Mouse (Mus musculus) cerebellum, adult (tissue): ENCODE measurements around the gene Olfr171.
"Not testable (repeated sequence)": the region's sequence is repeated elsewhere in the genome, so short reads cannot be mapped to it uniquely, and the experiment has no call there.

Source experiments
- ATAC-seq: cut with Nextera tagmentation; 2 replicates; pipeline ENCODE4 v1.9.2; 2017; ENCODE audit warnings: mild to moderate bottlenecking, moderate library complexity, mixed read lengths; ENCODE audit not compliant: insufficient number of reproducible peaks, low FRiP score, low TSS enrichment

Gene Olfr171

DNA sequence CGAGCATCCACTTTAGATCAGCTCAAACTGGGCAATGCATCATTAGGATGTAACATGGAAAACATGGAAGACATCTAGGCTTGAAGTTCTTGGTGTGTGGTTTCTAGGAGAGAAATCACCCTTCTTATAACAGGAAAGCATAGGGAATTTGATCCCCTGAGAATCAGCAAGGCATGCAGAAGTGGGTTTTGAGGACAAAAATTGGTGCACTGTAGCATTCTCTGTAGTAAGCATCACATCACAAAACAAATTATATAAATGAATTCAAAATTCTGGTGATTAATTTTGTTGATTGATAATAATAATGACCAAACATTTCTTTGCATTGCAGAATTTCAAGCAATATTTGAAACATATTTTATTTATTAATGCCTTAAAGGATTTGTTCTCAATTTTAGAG is at the start of gene Olfr171:
Olfr171 (minus strand) TSS at position 101 of the 400 bp plus-strand sequence.
- ATAC-seq, result no peak

DNA sequence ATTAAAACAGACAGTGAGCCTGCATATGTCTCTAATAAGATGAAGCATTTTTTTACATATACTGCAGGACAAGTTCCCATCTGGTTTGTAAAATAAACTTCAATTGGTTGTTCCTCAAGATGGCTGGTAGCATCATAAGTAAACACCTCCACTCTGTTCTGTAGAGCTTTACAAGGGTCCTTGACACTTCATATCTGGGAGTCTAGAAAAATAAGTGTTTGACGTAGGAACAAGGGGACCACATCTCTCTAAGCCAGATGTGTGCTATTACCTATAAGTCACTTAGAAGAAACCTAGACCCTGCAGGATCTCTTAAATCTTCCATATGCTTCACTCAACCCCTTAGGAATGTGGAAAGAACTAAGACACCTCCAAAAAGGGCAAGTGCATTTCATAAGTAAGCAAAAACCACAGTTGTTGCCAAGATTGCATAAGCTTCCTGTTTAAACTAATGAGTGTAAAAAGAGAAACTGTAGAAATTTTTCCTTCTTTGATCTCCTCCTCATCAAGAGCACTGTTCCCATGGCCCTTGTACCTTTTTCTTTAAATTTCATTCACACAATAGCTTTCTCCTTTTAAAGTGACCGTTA is 41.1 kb upstream of the Olfr171 start:
- ATAC-seq, result no peak

DNA sequence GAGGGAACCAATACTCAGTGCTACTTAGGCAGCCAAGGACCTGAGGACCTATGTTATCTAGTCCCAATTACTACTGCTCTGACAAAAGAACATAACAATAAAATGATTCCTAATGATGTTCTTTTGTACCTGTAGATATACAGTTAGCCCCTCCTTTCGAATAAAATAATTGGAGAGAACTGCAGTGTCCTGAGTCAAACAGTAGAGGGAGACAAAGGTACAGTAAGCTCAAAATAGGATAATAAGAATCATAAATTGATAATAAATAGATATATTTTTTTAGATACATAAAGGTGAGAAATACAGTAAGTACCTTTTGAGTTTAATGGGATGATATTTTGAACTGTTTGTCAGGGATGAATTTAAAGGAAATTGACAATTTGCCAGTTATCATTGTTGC is 36.6 kb upstream of the Olfr171 start:
- no peak for ATAC-seq

DNA sequence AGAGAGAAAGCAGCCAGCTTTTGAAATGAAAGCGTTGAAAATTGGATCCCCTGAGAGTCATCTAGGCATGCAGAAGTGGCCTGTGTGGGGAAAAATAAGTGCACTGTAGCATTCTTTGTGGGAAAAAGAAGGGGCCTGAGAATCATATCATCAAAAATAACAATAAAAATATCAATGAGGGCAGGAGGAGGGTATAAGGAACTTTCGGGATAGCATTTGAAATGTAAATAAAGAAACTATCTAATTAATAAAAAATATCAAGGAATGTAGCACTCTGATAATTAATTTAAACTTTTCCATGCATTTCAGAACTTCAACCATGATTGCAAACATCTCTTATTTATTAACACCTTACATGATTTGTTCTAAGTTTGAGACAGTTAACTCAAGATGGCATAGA is 17.9 kb downstream of the Olfr171 start, which contains the start of gene Olfr170:
Olfr170 (minus strand) TSS at position 101 of the 400 bp plus-strand sequence.
- not testable (repeated sequence) for ATAC-seq

DNA sequence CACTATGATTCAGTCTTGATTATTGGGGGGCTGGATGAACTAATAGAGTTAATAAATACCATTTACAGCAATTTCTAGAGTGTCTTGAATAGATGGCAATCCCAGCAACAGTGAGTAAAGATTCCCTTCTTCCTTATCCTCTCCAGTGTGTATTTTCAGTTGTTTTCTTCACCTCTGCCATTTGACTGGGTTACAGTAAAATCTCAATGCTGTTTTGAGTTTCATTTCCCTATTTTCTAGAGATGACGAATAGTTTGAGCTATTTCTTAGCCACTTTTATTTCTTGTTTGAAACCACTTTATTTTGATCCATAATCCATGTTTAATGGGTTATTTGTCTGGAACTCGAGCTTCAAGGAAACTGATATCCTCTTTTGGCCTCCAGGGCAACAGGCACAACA is 26.6 kb downstream of the Olfr171 start:
- no peak for ATAC-seq
